In genomic region chr12:3871637-3872036, GRCm38 (mm10) we compare ENCODE assay signal across 8 mouse cellular contexts.
DNase-seq lines count a peak whose midpoint lies in the region; ATAC-seq and TF ChIP-seq lines count a peak whose summit lies in the region.

No protein-coding gene starts in this region.

- peaks cover 44% of the 10 kb centered on the region for H3K4me1 ChIP-seq in forebrain, embryonic 10.5 days
- H3K4me1 ChIP-seq in heart, embryonic 14.5 days (ENCODE audit: control insufficient read depth in 2 of 2, insufficient read depth in 2 of 2, low read length in 2 of 2): peaks cover 45 to 78% of the 10 kb centered on the region in 2 experiments
- peaks cover 13% of the 10 kb centered on the region for H3K4me1 ChIP-seq in kidney, postnatal 0 days (replicated peaks; ENCODE audit: insufficient read depth, low read length)
- H3K4me1 ChIP-seq in liver, embryonic 11.5 days (replicated peaks; ENCODE audit: control insufficient read depth, insufficient read depth, low read length): peaks cover 27% of the 10 kb centered on the region

- ATAC-seq in heart, embryonic 14.5 days (ENCODE audit: insufficient number of reproducible peaks, insufficient read depth, low FRiP score, low read depth): no peak
- no peak for ATAC-seq in kidney, postnatal 0 days (replicated peaks; ENCODE audit: low FRiP score, low read depth)
- peak; percentile 50 for ATAC-seq in liver, embryonic 11.5 days (replicated peaks; ENCODE audit: low FRiP score)

- H3K9ac ChIP-seq in heart, embryonic 14.5 days (ENCODE audit: low read length): no peak overlapping the region; the same call in 1 of the 2 replicates
- no peak overlapping the region for H3K9ac ChIP-seq in kidney, postnatal 0 days (ENCODE audit: low read depth, low read length)
- peak overlapping the region; percentile 50 for H3K9ac ChIP-seq in liver, embryonic 11.5 days (ENCODE audit: low read depth, low read length)

- peak; percentile 61 for TF ChIP-seq CTCF in kidney, postnatal 0 days (IDR thresholded peaks at IDR 0.05; ENCODE audit: low read depth)

- H3K27me3 ChIP-seq in forebrain, embryonic 10.5 days (ENCODE audit: poor library complexity, severe bottlenecking): peaks cover 11% of the 10 kb centered on the region
- H3K27me3 ChIP-seq in heart, embryonic 14.5 days (ENCODE audit: control insufficient read depth, insufficient read depth, low read length): no peaks in the 10 kb centered on the region
- H3K27me3 ChIP-seq in kidney, postnatal 0 days (ENCODE audit: insufficient read depth, low read length): no peaks in the 10 kb centered on the region
- H3K27me3 ChIP-seq in liver, embryonic 11.5 days (replicated peaks; ENCODE audit: control insufficient read depth, insufficient read depth, low read length): no peaks in the 10 kb centered on the region

- peak overlapping the region; percentile 36; the same call in 1 of the 2 replicates for H3K4me3 ChIP-seq in forebrain, embryonic 10.5 days
- no peak overlapping the region for H3K4me3 ChIP-seq in heart, embryonic 14.5 days (ENCODE audit: control insufficient read depth in 1 of 2, insufficient read depth in 1 of 2, low read depth in 1 of 2, low read length in 2 of 2)
- no peak overlapping the region for H3K4me3 ChIP-seq in kidney, postnatal 0 days (replicated peaks; ENCODE audit: low read depth, low read length)
- H3K4me3 ChIP-seq in liver, embryonic 11.5 days (ENCODE audit: low read depth, low read length): peak overlapping the region; percentile 36; the same call in 1 of the 2 replicates

- H3K9me3 ChIP-seq in forebrain, embryonic 10.5 days: no peaks in the 10 kb centered on the region
- H3K9me3 ChIP-seq in heart, embryonic 14.5 days (ENCODE audit: control insufficient read depth, low read length): no peaks in the 10 kb centered on the region
- no peaks in the 10 kb centered on the region for H3K9me3 ChIP-seq in kidney, postnatal 0 days (replicated peaks; ENCODE audit: low read length)
- H3K9me3 ChIP-seq in liver, embryonic 11.5 days (ENCODE audit: control insufficient read depth, low read length): no peaks in the 10 kb centered on the region

- peaks cover 17% of the 10 kb centered on the region for H3K36me3 ChIP-seq in forebrain, embryonic 10.5 days (replicated peaks)
- peaks cover 62% of the 10 kb centered on the region for H3K36me3 ChIP-seq in heart, embryonic 14.5 days (ENCODE audit: control insufficient read depth, insufficient read depth, low read length)
- H3K36me3 ChIP-seq in kidney, postnatal 0 days (ENCODE audit: insufficient read depth, low read length): peaks cover 36% of the 10 kb centered on the region
- H3K36me3 ChIP-seq in liver, embryonic 11.5 days (ENCODE audit: control insufficient read depth, insufficient read depth, low read length): peaks cover 8% of the 10 kb centered on the region

- H3K27ac ChIP-seq in forebrain, embryonic 10.5 days: peak overlapping the region; percentile 80
- peak overlapping the region in 1 of 2 experiments; percentile 47; a peak in 2 of 4 replicates for H3K27ac ChIP-seq in heart, embryonic 14.5 days (replicated peaks in 1 of 2; ENCODE audit: control insufficient read depth in 1 of 2, insufficient read depth in 1 of 2, low read depth in 2 of 2, low read length in 2 of 2)
- H3K27ac ChIP-seq in kidney, postnatal 0 days: peak overlapping the region; percentile 60; the same call in 1 of the 2 replicates
- H3K27ac ChIP-seq in liver, embryonic 11.5 days (ENCODE audit: low read depth, low read length): peak overlapping the region; percentile 66

- 29% methylated on average over 15 of the region's 15 CpGs for WGBS in forebrain, embryonic 10.5 days
- 43% methylated on average over 15 of the region's 15 CpGs for WGBS in heart, embryonic 14.5 days
- 31% methylated on average over 15 of the region's 15 CpGs for WGBS in kidney, postnatal 0 days
- 31% methylated on average over 15 of the region's 15 CpGs for WGBS in liver, embryonic 11.5 days

- H3K4me2 ChIP-seq in heart, embryonic 14.5 days (ENCODE audit: low read length): 0 out of 2 replicates have a peak overlapping the region, but pooled peaks have one; percentile 31
- no peak overlapping the region for H3K4me2 ChIP-seq in kidney, postnatal 0 days (ENCODE audit: low read length)
- H3K4me2 ChIP-seq in liver, embryonic 11.5 days: peak overlapping the region; percentile 69

- DNase-seq in 3T3-L1 (ENCODE audit: low read depth, low spot score): peak; percentile 35
- DNase-seq in brain, adult 2 months (ENCODE audit: low read depth, low spot score): peak; percentile 91
- DNase-seq in forebrain, embryonic 10.5 days (ENCODE audit: extremely low spot score, low spot score): peak; percentile 44
- peak; percentile 84 for DNase-seq in kidney, postnatal 0 days (ENCODE audit: low spot score)
- peak; percentile 57 for DNase-seq in liver, embryonic 11.5 days (ENCODE audit: low spot score)
- peak; percentile 35 for DNase-seq in naive thymus-derived CD4-positive, alpha-beta T cell, adult 2 months (ENCODE audit: low read depth)
- peak; percentile 89 for DNase-seq in testis, postnatal 10 days (ENCODE audit: low spot score)

Comparison
In these comparisons a context has a peak if more than half of its experiments do, and no peak if none do; other contexts are left out.
1. DNase-seq: peak in every context shown above with its lines; median percentile 91 in brain, adult 2 months; 89 in testis, postnatal 10 days; 84 in kidney, postnatal 0 days; 57 in liver, embryonic 11.5 days; 44 in forebrain, embryonic 10.5 days; 35 in 3T3-L1; 35 in naive thymus-derived CD4-positive, alpha-beta T cell, adult 2 months.
2. H3K4me3 ChIP-seq: peak in forebrain, embryonic 10.5 days (single experiment) and liver, embryonic 11.5 days (single experiment); none in heart, embryonic 14.5 days (0 of 2) and kidney, postnatal 0 days (single experiment).